Mouse (Mus musculus) MEL (cell line): ENCODE results near the gene Proca1. TPM values are rescaled to one million over a fixed set of nuclear protein-coding genes. Genes with fewer than 3 reads are reported as not detected.

Source experiments
- DNase-seq: peaks from one replicate; pipeline ENCODE4 v3.0.0; 2011; ENCODE audit warnings: low read depth, low spot score
- H3K27ac ChIP-seq: 2 replicates; pipeline ENCODE4 v1.5.1; 2012; ENCODE audit warnings: low read depth, mild to moderate bottlenecking, control low read depth, low read length, moderate library complexity; ENCODE audit not compliant: control insufficient read depth
- H3K27me3 ChIP-seq, 2 experiments: fragments of 150-350 bp in 1 of 2; sonication (generic) in 1 of 2; 2 replicates each; pipeline ENCODE4 v1.6.1; 2012; ENCODE audit warnings: low read length in 2 of 2, mild to moderate bottlenecking in 2 of 2, improper control_type of control experiment in 1 of 2, moderate library complexity in 1 of 2; ENCODE audit not compliant: insufficient read depth in 2 of 2, control insufficient read depth in 1 of 2
- H3K36me3 ChIP-seq, 2 experiments: 2 replicates each; pipeline ENCODE4 v1.6.1; 2012 to 2014; ENCODE audit warnings: low read length in 2 of 2, improper control_type of control experiment in 1 of 2, inconsistent platforms in 1 of 2, mild to moderate bottlenecking in 1 of 2; ENCODE audit not compliant: insufficient read depth in 2 of 2, control insufficient read depth in 1 of 2
- H3K4me1 ChIP-seq, 2 experiments: fragments of 150-350 bp in 1 of 2; sonication (generic) in 1 of 2; 2 replicates each; pipeline ENCODE4 v1.6.1; 2012; ENCODE audit warnings: low read length in 2 of 2, improper control_type of control experiment in 1 of 2, mild to moderate bottlenecking in 1 of 2; ENCODE audit not compliant: insufficient read depth in 2 of 2, control insufficient read depth in 1 of 2
- H3K4me3 ChIP-seq, 2 experiments: fragments of 150-350 bp in 1 of 2; sonication (generic) in 1 of 2; 2 replicates each; pipeline ENCODE4 v1.5.1; 2012; ENCODE audit warnings: low read depth in 2 of 2, low read length in 2 of 2, mild to moderate bottlenecking in 2 of 2, moderate library complexity in 2 of 2, control low read depth in 1 of 2, improper control_type of control experiment in 1 of 2; ENCODE audit not compliant: control insufficient read depth in 1 of 2, insufficient read depth in 1 of 2
- H3K79me2 ChIP-seq: 2 replicates; pipeline ENCODE4 v1.6.1; 2012; ENCODE audit warnings: mild to moderate bottlenecking, low read length, moderate library complexity; ENCODE audit not compliant: control insufficient read depth, poor library complexity, insufficient read depth
- H3K9ac ChIP-seq: 2 replicates; pipeline ENCODE4 v1.6.1; 2012; ENCODE audit warnings: low read depth, mild to moderate bottlenecking, control low read depth, low read length, moderate library complexity; ENCODE audit not compliant: control insufficient read depth, poor library complexity, severe bottlenecking
- H3K9me3 ChIP-seq: fragments of 150-350 bp; sonication (generic); replicated peaks from 2 replicates; pipeline ENCODE4 v1.6.1; 2012; ENCODE audit warnings: mild to moderate bottlenecking, low read length, improper control_type of control experiment, moderate library complexity; ENCODE audit not compliant: insufficient read depth
- BHLHE40 ChIP-seq: IDR thresholded peaks from 2 replicates; pipeline ENCODE4 v1.6.1; 2012; ENCODE audit warnings: low read depth, mild to moderate bottlenecking, inconsistent platforms, low read length, improper control_type of control experiment, borderline replicate concordance
- CHD2 ChIP-seq: IDR thresholded peaks from 2 replicates; pipeline ENCODE4 v1.6.1; 2011; ENCODE audit warnings: low read length, improper control_type of control experiment
- E2F4 ChIP-seq: IDR thresholded peaks from 2 replicates; pipeline ENCODE4 v1.6.1; 2011; ENCODE audit warnings: low read depth, low read length, improper control_type of control experiment, borderline replicate concordance
- ELF1 ChIP-seq: IDR thresholded peaks from 2 replicates; pipeline ENCODE4 v1.6.1; 2014; ENCODE audit warnings: low read depth, mild to moderate bottlenecking, inconsistent platforms, low read length, improper control_type of control experiment, moderate library complexity
- EP300 ChIP-seq, 2 experiments: IDR thresholded peaks; 2 replicates each; pipeline ENCODE4 v1.6.1; 2011; ENCODE audit warnings: improper control_type of control experiment in 2 of 2, low read length in 2 of 2, low read depth in 1 of 2, mild to moderate bottlenecking in 1 of 2
- ETS1 ChIP-seq: IDR thresholded peaks from 2 replicates; pipeline ENCODE4 v1.6.1; 2012; ENCODE audit warnings: low read depth, mild to moderate bottlenecking, inconsistent platforms, low read length, improper control_type of control experiment, moderate library complexity
- GABPA ChIP-seq: IDR thresholded peaks from 2 replicates; pipeline ENCODE4 v1.6.1; 2012; ENCODE audit warnings: low read depth, mild to moderate bottlenecking, inconsistent platforms, low read length, improper control_type of control experiment, moderate library complexity
- GATA1 ChIP-seq: IDR thresholded peaks from 2 replicates; pipeline ENCODE4 v1.6.1; 2011; ENCODE audit warnings: low read depth, low read length, improper control_type of control experiment
- HCFC1 ChIP-seq: IDR thresholded peaks from 2 replicates; pipeline ENCODE4 v1.6.1; 2012; ENCODE audit warnings: low read depth, mild to moderate bottlenecking, inconsistent platforms, low read length, improper control_type of control experiment, moderate library complexity
- KAT2A ChIP-seq: conservative IDR thresholded peaks from 2 replicates; pipeline ENCODE4 v1.6.1; 2012; ENCODE audit warnings: low read depth, low read length, improper control_type of control experiment, inconsistent platforms
- MAFK ChIP-seq: IDR thresholded peaks from 2 replicates; pipeline ENCODE4 v1.6.1; 2011; ENCODE audit warnings: low read depth, mild to moderate bottlenecking, low read length, improper control_type of control experiment, borderline replicate concordance
- MAX ChIP-seq: IDR thresholded peaks from 2 replicates; pipeline ENCODE4 v1.6.1; 2011; ENCODE audit warnings: low read length, improper control_type of control experiment
- MXI1 ChIP-seq: IDR thresholded peaks from 2 replicates; pipeline ENCODE4 v1.6.1; 2011; ENCODE audit warnings: mild to moderate bottlenecking, low read depth, low read length, improper control_type of control experiment
- MYB ChIP-seq: IDR thresholded peaks from 2 replicates; pipeline ENCODE4 v1.6.1; 2011; ENCODE audit warnings: mild to moderate bottlenecking, low read depth, low read length, improper control_type of control experiment
- MYC ChIP-seq: IDR thresholded peaks from 2 replicates; pipeline ENCODE4 v1.6.1; 2011; ENCODE audit warnings: low read depth, mild to moderate bottlenecking, low read length, improper control_type of control experiment, moderate library complexity
- POLR2A ChIP-seq, 2 experiments: IDR thresholded peaks; 2 replicates each; pipeline ENCODE4 v1.6.1; 2011 to 2012; ENCODE audit warnings: low read length in 2 of 2, mild to moderate bottlenecking in 2 of 2, control low read depth in 1 of 2, improper control_type of control experiment in 1 of 2, low read depth in 1 of 2, moderate library complexity in 1 of 2; ENCODE audit not compliant: control insufficient read depth in 1 of 2, insufficient read depth in 1 of 2, poor library complexity in 1 of 2
- POLR2AphosphoS2 ChIP-seq: IDR thresholded peaks from 2 replicates; pipeline ENCODE4 v1.6.1; 2011; ENCODE audit warnings: low read length, improper control_type of control experiment
- RAD21 ChIP-seq: IDR thresholded peaks from 2 replicates; pipeline ENCODE4 v1.6.1; 2011; ENCODE audit warnings: mild to moderate bottlenecking, low read depth, low read length, improper control_type of control experiment
- RCOR1 ChIP-seq: IDR thresholded peaks from 2 replicates; pipeline ENCODE4 v1.6.1; 2012; ENCODE audit warnings: low read depth, mild to moderate bottlenecking, inconsistent platforms, low read length, improper control_type of control experiment
- SIN3A ChIP-seq: IDR thresholded peaks from 2 replicates; pipeline ENCODE4 v1.6.1; 2012; ENCODE audit warnings: low read length, improper control_type of control experiment, inconsistent platforms
- SMC3 ChIP-seq: IDR thresholded peaks from 2 replicates; pipeline ENCODE4 v1.6.1; 2011; ENCODE audit warnings: low read depth, low read length, improper control_type of control experiment
- TAL1 ChIP-seq: IDR thresholded peaks from 2 replicates; pipeline ENCODE4 v1.6.1; 2012; ENCODE audit warnings: mild to moderate bottlenecking, inconsistent platforms, low read length, moderate library complexity, mixed read lengths
- TBP ChIP-seq: IDR thresholded peaks from 2 replicates; pipeline ENCODE4 v1.8.0; 2011; ENCODE audit warnings: low read depth, low read length, improper control_type of control experiment
- TCF12 ChIP-seq: IDR thresholded peaks from 2 replicates; pipeline ENCODE4 v1.6.1; 2014; ENCODE audit warnings: low read depth, mild to moderate bottlenecking, inconsistent platforms, low read length, improper control_type of control experiment, moderate library complexity
- USF2 ChIP-seq, 2 experiments: IDR thresholded peaks; 2 replicates each; pipeline ENCODE4 v1.6.1; 2011 to 2012; ENCODE audit warnings: improper control_type of control experiment in 2 of 2, low read length in 2 of 2, borderline replicate concordance in 1 of 2, inconsistent platforms in 1 of 2, low read depth in 1 of 2, mild to moderate bottlenecking in 1 of 2; ENCODE audit not compliant: insufficient read depth in 1 of 2
- ZKSCAN1 ChIP-seq: IDR thresholded peaks from 2 replicates; pipeline ENCODE4 v1.6.1; 2012; ENCODE audit warnings: low read depth, mild to moderate bottlenecking, inconsistent platforms, low read length, improper control_type of control experiment, moderate library complexity
- ZMIZ1 ChIP-seq: IDR thresholded peaks from 2 replicates; pipeline ENCODE4 v1.6.1; 2012; ENCODE audit warnings: low read depth, mild to moderate bottlenecking, inconsistent platforms, low read length, improper control_type of control experiment, moderate library complexity
- polyA plus RNA-seq, 2 experiments: library from polyadenylated mRNA; stranded (reverse) in 1 of 2; unstranded in 1 of 2; fragments of >175 nt in 1 of 2; fragments of >200 nt in 1 of 2; gene quantifications; 2 replicates each; pipeline versions ENCODE4 v1.2.1 to v1.2.4; 2012; ENCODE audit warnings: low replicate concordance in 2 of 2, low read depth in 1 of 2; ENCODE audit not compliant: insufficient read length in 2 of 2, insufficient read depth in 1 of 2, missing spikeins in 1 of 2
- total RNA-seq: library from RNA; depleted of rRNA; stranded (reverse); fragments of 300-350 nt; gene quantifications from 2 replicates; pipeline ENCODE4 v1.2.3, GENCODE M21; 2012

Proca1 gene
- total and polyA plus RNA-seq, 3 experiments: 0.15 to 0.54 TPM; not detected in 1

DNA sequence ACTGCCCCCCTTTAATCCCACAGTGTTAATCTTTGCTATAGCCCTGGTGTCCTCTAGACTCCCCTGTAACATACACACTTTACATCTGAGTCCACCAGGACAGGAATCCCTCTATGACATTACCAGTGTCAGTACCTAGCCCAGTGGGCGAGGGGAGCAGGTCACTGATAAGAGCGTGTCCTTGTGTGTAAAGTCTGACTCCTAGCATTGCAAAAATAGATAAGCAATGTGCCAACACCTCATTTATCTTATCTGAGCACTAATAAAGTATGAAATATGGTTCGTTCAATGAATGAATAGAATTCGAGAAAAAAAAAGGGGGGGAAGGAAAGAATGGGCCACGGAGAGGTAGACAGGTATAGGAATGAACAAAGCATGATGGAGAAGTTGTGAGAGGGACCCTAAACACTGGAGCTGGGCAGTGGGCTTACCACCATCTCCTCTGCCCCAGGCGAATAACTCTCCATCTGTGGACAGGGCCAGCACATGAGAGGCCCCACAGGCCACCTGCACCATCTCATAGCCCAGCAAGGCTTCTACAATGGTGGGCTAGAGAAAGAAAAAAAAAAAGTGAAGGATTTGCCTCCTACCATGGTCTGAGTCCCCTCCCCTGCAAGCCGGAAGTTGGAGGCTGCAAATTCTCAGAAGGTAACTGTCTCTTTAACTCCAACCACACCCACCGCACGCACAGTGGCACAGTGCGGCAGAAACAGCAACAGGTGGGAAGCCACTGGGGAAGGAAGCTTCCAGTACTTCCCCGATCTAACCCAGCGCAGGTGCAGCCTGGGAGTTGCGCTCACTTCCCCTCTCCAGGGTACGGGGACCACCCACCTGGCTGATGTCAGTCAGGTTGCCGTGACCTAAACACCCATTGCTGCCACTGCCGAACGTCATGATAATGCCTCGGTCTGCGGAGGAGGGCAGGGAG is 24.4 kb upstream of the Proca1 start (continued):
- TF ChIP-seq SIN3A (peak; percentile 91), EP300 (IDR thresholded peaks at IDR 0.05; ENCODE audit: low read depth in 1 of 2, low read length in 2 of 2) (peak; percentile 95), HCFC1 (peak; percentile 76), RAD21 (no peak), SMC3 (no peak)

DNA sequence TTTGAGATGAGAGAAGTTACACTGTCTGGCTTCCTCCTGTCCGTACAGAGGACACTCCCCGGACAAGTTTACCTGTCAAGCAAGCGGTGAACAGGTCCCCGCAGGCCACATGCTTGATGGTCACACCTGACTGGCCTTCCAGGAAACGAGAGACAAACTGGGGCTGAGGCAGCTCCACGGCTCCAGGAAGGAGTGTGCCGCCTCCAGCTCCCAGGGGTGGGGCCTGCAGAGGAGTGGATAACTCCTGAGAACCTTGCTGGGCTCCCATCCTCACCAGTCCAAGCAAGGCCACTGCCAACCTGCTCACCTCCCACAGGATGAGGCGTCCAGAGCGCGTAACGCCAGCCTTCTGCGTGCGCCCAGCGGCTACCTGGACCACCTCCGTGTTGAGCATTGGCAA is 22.9 kb upstream of the Proca1 start:
- H3K27me3 ChIP-seq: no peaks in the 10 kb centered on the region
- peaks cover 0 to 21% of the 10 kb centered on the region in 2 experiments; a peak in 2 of 4 replicates for H3K36me3 ChIP-seq
- H3K79me2 ChIP-seq: no peaks in the 10 kb centered on the region; the same call in 1 of the 2 replicates
- H3K9me3 ChIP-seq: no peaks in the 10 kb centered on the region
- peaks cover 20 to 33% of the 10 kb centered on the region in 2 experiments for H3K4me1 ChIP-seq
- H3K9ac ChIP-seq: no peak overlapping the region
- H3K4me3 ChIP-seq: no peak overlapping the region
- DNase-seq: no peak
- H3K27ac ChIP-seq: no peak overlapping the region
- TF ChIP-seq SIN3A: no peak
- no peak for TF ChIP-seq MXI1

DNA sequence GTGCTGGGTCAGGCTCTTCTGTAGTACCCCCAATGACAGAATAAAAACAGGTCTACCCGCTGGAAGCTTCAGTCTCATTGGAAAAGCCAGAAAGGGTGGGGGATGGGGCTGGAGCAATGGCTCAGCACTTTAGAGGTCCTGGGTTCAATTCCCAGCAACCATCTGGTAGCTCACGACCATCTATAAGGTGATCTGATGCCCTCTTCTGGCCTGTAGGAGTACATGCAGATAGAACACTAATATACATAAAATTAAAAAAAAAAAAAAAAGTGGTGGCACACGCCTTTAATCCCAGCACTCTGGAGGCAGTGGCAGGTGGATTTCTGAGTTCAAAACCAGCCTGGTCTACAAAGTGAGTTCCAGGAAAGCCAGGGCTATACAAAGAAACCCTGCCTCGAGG is 21.9 kb upstream of the Proca1 start:
- Histone ChIP-seq H3K9me3 (no peaks in the 10 kb centered on the region), H3K27ac (no peak overlapping the region), H3K36me3 (peaks cover 0 to 17% of the 10 kb centered on the region in 2 experiments; a peak in 2 of 4 replicates), H3K79me2 (no peaks in the 10 kb centered on the region), H3K27me3 (no peaks in the 10 kb centered on the region), H3K9ac (no peak overlapping the region), H3K4me3 (no peak overlapping the region), H3K4me1 (peaks cover 16 to 26% of the 10 kb centered on the region in 2 experiments)
- DNase-seq: peak; percentile 82
- no peak for TF ChIP-seq TBP
- TF ChIP-seq MYB: no peak
- no peak for TF ChIP-seq CHD2
- TF ChIP-seq KAT2A: no peak
- TF ChIP-seq TAL1: no peak
- TF ChIP-seq MXI1: 0 out of 2 replicates have a peak, but pooled peaks have one; percentile 24
- no peak for TF ChIP-seq USF2 (IDR thresholded peaks at IDR 0.05; ENCODE audit: borderline replicate concordance in 1 of 2, insufficient read depth in 1 of 2, low read depth in 1 of 2, low read length in 2 of 2)
- 0 out of 2 replicates have a peak, but pooled peaks have one; percentile 26 for TF ChIP-seq GABPA
- TF ChIP-seq E2F4: no peak
- no peak for TF ChIP-seq POLR2AphosphoS2
- TF ChIP-seq MYC: 0 out of 2 replicates have a peak, but pooled peaks have one; percentile 53
- no peak for TF ChIP-seq TCF12
- TF ChIP-seq SMC3: peak; percentile 74
- TF ChIP-seq HCFC1: no peak
- no peak for TF ChIP-seq POLR2A (IDR thresholded peaks at IDR 0.05; ENCODE audit: control insufficient read depth in 1 of 2, insufficient read depth in 1 of 2, low read depth in 1 of 2, low read length in 2 of 2, poor library complexity in 1 of 2)
- peak; percentile 74 for TF ChIP-seq RAD21
- no peak; the same call in 1 of the 2 replicates for TF ChIP-seq ZKSCAN1
- TF ChIP-seq BHLHE40: no peak
- TF ChIP-seq ZMIZ1: no peak
- 0 out of 2 replicates have a peak, but pooled peaks have one; percentile 14 for TF ChIP-seq GATA1
- TF ChIP-seq MAFK: no peak
- no peak for TF ChIP-seq ELF1
- no peak for TF ChIP-seq MAX
- no peak for TF ChIP-seq RCOR1
- TF ChIP-seq ETS1: no peak
- TF ChIP-seq EP300 (IDR thresholded peaks at IDR 0.05; ENCODE audit: low read depth in 1 of 2, low read length in 2 of 2): no peak
- peak; percentile 50; the same call in 1 of the 2 replicates for TF ChIP-seq SIN3A
